Mouse (Mus musculus) hindbrain, embryonic 15.5 days (tissue): Measurements from ENCODE around the gene Axin1. TPM values are rescaled to one million over a fixed set of nuclear protein-coding genes. Genes with fewer than 3 reads are reported as not detected.
"Not testable (repeated sequence)": the region's sequence is repeated elsewhere in the genome, so short reads cannot be mapped to it uniquely, and the experiment has no call there.

Source experiments
- ATAC-seq: fragments of 200-750 bp; cut with Nextera tagmentation; 2 replicates; pipeline ENCODE4 v1.8.0; 2017; ENCODE audit warnings: low read depth, moderate number of reproducible peaks, moderate TSS enrichment; ENCODE audit not compliant: low FRiP score
- H3K27ac ChIP-seq: fragments of 300-500 bp; sonication (generic); replicated peaks from 2 replicates; pipeline ENCODE4 v1.5.1; 2015; ENCODE audit warnings: mild to moderate bottlenecking, inconsistent platforms
- H3K27me3 ChIP-seq: fragments of 300-500 bp; sonication (generic); 2 replicates; pipeline ENCODE4 v1.6.1; 2015; ENCODE audit warnings: control low read depth, inconsistent platforms
- H3K36me3 ChIP-seq: fragments of 300-500 bp; sonication (generic); 2 replicates; pipeline ENCODE4 v1.6.1; 2015; ENCODE audit warnings: control low read depth, inconsistent platforms
- H3K4me1 ChIP-seq: fragments of 300-500 bp; sonication (generic); replicated peaks from 2 replicates; pipeline ENCODE4 v1.6.1; 2015; ENCODE audit warnings: control low read depth, inconsistent platforms
- H3K4me2 ChIP-seq: fragments of 300-500 bp; sonication (generic); 2 replicates; pipeline ENCODE4 v1.6.1; 2015; ENCODE audit warnings: moderate library complexity, mild to moderate bottlenecking, inconsistent platforms
- H3K4me3 ChIP-seq: fragments of 300-500 bp; sonication (generic); 2 replicates; pipeline ENCODE4 v1.5.1; 2015; ENCODE audit warnings: mild to moderate bottlenecking, inconsistent platforms
- H3K9ac ChIP-seq: fragments of 300-500 bp; sonication (generic); 2 replicates; pipeline ENCODE4 v1.6.1; 2015; ENCODE audit warnings: inconsistent platforms
- H3K9me3 ChIP-seq: fragments of 300-500 bp; sonication (generic); 2 replicates; pipeline ENCODE4 v1.6.1; 2016; ENCODE audit warnings: control low read depth, inconsistent platforms
- WGBS: fragments of 180-500 bp; shearing (Covaris S2); methylation state at CpG from one replicate; pipeline ENCODE4 v1.1.7; 2015; 5-methylcytosine and 5-hydroxymethylcytosine counted together
- polyA plus RNA-seq: library from polyadenylated mRNA; unstranded; fragments of >200 nt; fragmentation: Nextera tagmentation; extraction: Ambion mirVana; gene quantifications from 2 replicates; pipeline ENCODE4 v1.2.1, GENCODE M21; 2015

Gene Axin1
- polyA plus RNA-seq, 1 experiment from 2014 or later = 15.5 TPM

- Histone ChIP-seq H3K27ac (no peak overlapping the region), H3K36me3 (no peaks in the 10 kb centered on the region), H3K9ac (no peak overlapping the region), H3K9me3 (no peaks in the 10 kb centered on the region), H3K27me3 (no peaks in the 10 kb centered on the region), H3K4me3 (no peak overlapping the region), H3K4me2 (no peak overlapping the region), H3K4me1 (no peaks in the 10 kb centered on the region; the same call in 1 of the 2 replicates)
- 100% methylated on average over 1 of the region's 1 CpGs for WGBS
- ATAC-seq = no peak
Measured at GRCm38 (mm10) chr17:26162736-26163135, 24.2 kb downstream of the Axin1 start.

GRCm38 (mm10) chr17:26168039-26168438 lies 29.6 kb downstream of the Axin1 start:
- Histone ChIP-seq H3K9me3 (no peaks in the 10 kb centered on the region), H3K4me2 (no peak overlapping the region)

GRCm38 (mm10) chr17:26175248-26175647 lies 36.8 kb downstream of the Axin1 start:
- ATAC-seq, H3K4me3 ChIP-seq, H3K27ac ChIP-seq, H3K27me3 ChIP-seq, H3K4me1 ChIP-seq, H3K9me3 ChIP-seq, H3K9ac ChIP-seq, H3K4me2 ChIP-seq: not testable (repeated sequence)
- WGBS = 89% methylated on average over 2 of the region's 2 CpGs
- peaks cover 17% of the 10 kb centered on the region for H3K36me3 ChIP-seq

More at GRCm38 (mm10) chr17:26168039-26168438, 29.6 kb downstream of the Axin1 start:
- Histone ChIP-seq H3K9ac (no peak overlapping the region), H3K36me3 (no peaks in the 10 kb centered on the region), H3K27me3 (no peaks in the 10 kb centered on the region), H3K27ac (no peak overlapping the region), H3K4me3 (no peak overlapping the region), H3K4me1 (no peaks in the 10 kb centered on the region; the same call in 1 of the 2 replicates)
- no peak for ATAC-seq
- WGBS = 97% methylated on average over 2 of the region's 2 CpGs

GRCm38 (mm10) chr17:26178611-26179010 lies 40.1 kb downstream of the Axin1 start:
- peaks cover 24% of the 10 kb centered on the region for H3K36me3 ChIP-seq
- H3K27ac ChIP-seq = no peak overlapping the region
- H3K4me3 ChIP-seq = no peak overlapping the region

GRCm38 (mm10) chr17:26181179-26181578 lies 42.7 kb downstream of the Axin1 start:
- Histone ChIP-seq H3K4me3 (no peak overlapping the region), H3K4me2 (no peak overlapping the region), H3K4me1 (no peaks in the 10 kb centered on the region), H3K9me3 (no peaks in the 10 kb centered on the region), H3K27ac (no peak overlapping the region), H3K27me3 (no peaks in the 10 kb centered on the region), H3K9ac (no peak overlapping the region), H3K36me3 (peaks cover 30% of the 10 kb centered on the region)
- ATAC-seq = no peak
- WGBS = 96% methylated on average over 3 of the region's 3 CpGs

More at GRCm38 (mm10) chr17:26178611-26179010, 40.1 kb downstream of the Axin1 start:
- no peak for ATAC-seq
- no peaks in the 10 kb centered on the region for H3K4me1 ChIP-seq
- H3K9ac ChIP-seq = no peak overlapping the region
- H3K9me3 ChIP-seq = no peaks in the 10 kb centered on the region
- no peaks in the 10 kb centered on the region for H3K27me3 ChIP-seq
- H3K4me2 ChIP-seq = no peak overlapping the region

- Histone ChIP-seq H3K9ac (no peak overlapping the region), H3K4me3 (no peak overlapping the region), H3K9me3 (no peaks in the 10 kb centered on the region), H3K36me3 (peaks cover 68% of the 10 kb centered on the region), H3K27ac (no peak overlapping the region), H3K4me1 (no peaks in the 10 kb centered on the region), H3K4me2 (no peak overlapping the region), H3K27me3 (no peaks in the 10 kb centered on the region)
- WGBS = 98% methylated on average over 5 of the region's 5 CpGs
- ATAC-seq = no peak
Measured at GRCm38 (mm10) chr17:26187592-26187991, 49.1 kb downstream of the Axin1 start.

GRCm38 (mm10) chr17:26188091-26188805 lies 49.8 kb downstream of the Axin1 start:
- H3K27ac ChIP-seq = no peak overlapping the region
- WGBS = 91% methylated on average over 11 of the region's 11 CpGs

GRCm38 (mm10) chr17:26191486-26191885 lies 53.0 kb downstream of the Axin1 start:
- not testable (repeated sequence) for H3K4me2 ChIP-seq, H3K4me3 ChIP-seq, H3K27ac ChIP-seq, H3K9me3 ChIP-seq, H3K4me1 ChIP-seq, H3K27me3 ChIP-seq, ATAC-seq, H3K9ac ChIP-seq
- 93% methylated on average over 7 of the region's 7 CpGs for WGBS
- peaks cover 65% of the 10 kb centered on the region for H3K36me3 ChIP-seq

More at GRCm38 (mm10) chr17:26188091-26188805, 49.8 kb downstream of the Axin1 start:
- Histone ChIP-seq H3K4me2 (no peak overlapping the region), H3K9me3 (no peaks in the 10 kb centered on the region), H3K27me3 (no peaks in the 10 kb centered on the region), H3K4me1 (no peaks in the 10 kb centered on the region), H3K36me3 (peaks cover 72% of the 10 kb centered on the region), H3K9ac (no peak overlapping the region), H3K4me3 (no peak overlapping the region)
- no peak for ATAC-seq

GRCm38 (mm10) chr17:26192481-26193190 lies 54.1 kb downstream of the Axin1 start:
- Histone ChIP-seq H3K9me3 (no peaks in the 10 kb centered on the region), H3K4me3 (no peak overlapping the region), H3K9ac (no peak overlapping the region), H3K4me2 (no peak overlapping the region), H3K4me1 (no peaks in the 10 kb centered on the region), H3K36me3 (peaks cover 73% of the 10 kb centered on the region), H3K27me3 (no peaks in the 10 kb centered on the region), H3K27ac (no peak overlapping the region)
- no peak for ATAC-seq
- 98% methylated on average over 15 of the region's 15 CpGs for WGBS

GRCm38 (mm10) chr17:26198892-26199291 lies 60.4 kb downstream of the Axin1 start, which contains the start of gene Pdia2:
Gene Pdia2, minus strand, starts transcription at chr17:26199087.
- peak within 1 kb of the TSS; percentile 99 for H3K4me2 ChIP-seq
- peaks cover 39% of the 10 kb centered on the region for H3K27me3 ChIP-seq

GRCm38 (mm10) chr17:26200831-26201705 lies 62.6 kb downstream of the Axin1 start:
- peaks cover 52% of the 10 kb centered on the region for H3K27me3 ChIP-seq
- H3K36me3 ChIP-seq = peaks cover 11% of the 10 kb centered on the region; the same call in 1 of the 2 replicates
- peaks cover 38% of the 10 kb centered on the region for H3K4me1 ChIP-seq
- H3K9ac ChIP-seq = peak overlapping the region; percentile 74
- peak overlapping the region; percentile 38 for H3K27ac ChIP-seq
- H3K9me3 ChIP-seq = no peaks in the 10 kb centered on the region
- peak; percentile 43 for ATAC-seq
- H3K4me3 ChIP-seq = peak overlapping the region; percentile 80
- peak overlapping the region; percentile 99 for H3K4me2 ChIP-seq
- under 1% methylated on average over 91 of the region's 92 CpGs for WGBS

More at GRCm38 (mm10) chr17:26198892-26199291, 60.4 kb downstream of the Axin1 start, which contains the start of gene Pdia2:
- peaks cover 38% of the 10 kb centered on the region for H3K4me1 ChIP-seq
- no peak within 1 kb of the TSS for H3K9ac ChIP-seq
- ATAC-seq = no peak
- H3K36me3 ChIP-seq = peaks cover 21% of the 10 kb centered on the region
- no peaks in the 10 kb centered on the region for H3K9me3 ChIP-seq
- 76% methylated on average over 4 of the region's 4 CpGs for WGBS
- H3K27ac ChIP-seq = no peak within 1 kb of the TSS
- H3K4me3 ChIP-seq = no peak within 1 kb of the TSS
